Mouse (Mus musculus) cortical plate, adult 2 months (tissue): ENCODE measurements at regions not wholly inside any gene's neighbourhood (a gene's known extent, or its start where the extent isn't known, plus 50 kb on each side); places are given as distances from the start of the nearest gene placed in this dataset.

ENCODE experiments used
- H3K27ac ChIP-seq: fragments of 200-500 bp; 2 replicates; pipeline ENCODE4 v1.5.1; 2012; ENCODE audit warnings: low read length, control low read depth, inconsistent platforms; ENCODE audit not compliant: insufficient read depth
- H3K4me1 ChIP-seq: fragments of 200-500 bp; 2 replicates; pipeline ENCODE4 v1.6.1; 2011; ENCODE audit warnings: low read length; ENCODE audit not compliant: control insufficient read depth, insufficient read depth
- H3K4me3 ChIP-seq: fragments of 200-500 bp; 2 replicates; pipeline ENCODE4 v1.5.1; 2011; ENCODE audit warnings: mild to moderate bottlenecking, low read length, control low read depth; ENCODE audit not compliant: insufficient read depth
- CTCF ChIP-seq: fragments of 200-500 bp; IDR thresholded peaks from 2 replicates; pipeline ENCODE4 v1.5.1; 2011; ENCODE audit warnings: mild to moderate bottlenecking, control low read depth, low read length; ENCODE audit not compliant: insufficient read depth; ENCODE audit errors: extremely low read depth
- POLR2A ChIP-seq: fragments of 200-500 bp; IDR thresholded peaks from 2 replicates; pipeline ENCODE4 v1.6.1; 2011; ENCODE audit warnings: mild to moderate bottlenecking, low read length, control low read depth; ENCODE audit not compliant: insufficient read depth; ENCODE audit errors: extremely low read depth

DNA sequence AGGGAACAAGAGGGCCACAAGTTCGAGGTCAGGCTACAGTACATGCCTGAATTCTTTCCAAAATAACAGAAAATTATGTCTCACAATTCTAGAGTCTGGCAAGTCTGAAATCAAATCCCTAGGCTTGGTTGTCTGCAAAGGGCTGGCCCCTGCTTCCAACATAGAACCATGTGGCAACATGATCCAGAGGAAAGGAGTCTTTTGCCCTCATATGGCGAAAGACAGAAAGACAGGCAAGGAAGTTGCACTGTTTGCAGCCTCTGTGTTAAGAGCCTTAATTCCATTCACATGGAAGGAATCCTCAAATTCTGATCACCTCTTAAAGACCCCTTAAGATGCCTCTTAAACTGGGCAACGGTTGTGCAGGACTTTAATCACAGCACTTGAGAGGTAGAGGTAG lies 123.7 kb upstream of the Actbl2 start:
- H3K4me3 ChIP-seq = no peak overlapping the region
- H3K27ac ChIP-seq = no peak overlapping the region
- H3K4me1 ChIP-seq = no peaks in the 10 kb centered on the region
- TF ChIP-seq POLR2A (no peak), CTCF (peak; percentile 27; the same call in 1 of the 2 replicates)

DNA sequence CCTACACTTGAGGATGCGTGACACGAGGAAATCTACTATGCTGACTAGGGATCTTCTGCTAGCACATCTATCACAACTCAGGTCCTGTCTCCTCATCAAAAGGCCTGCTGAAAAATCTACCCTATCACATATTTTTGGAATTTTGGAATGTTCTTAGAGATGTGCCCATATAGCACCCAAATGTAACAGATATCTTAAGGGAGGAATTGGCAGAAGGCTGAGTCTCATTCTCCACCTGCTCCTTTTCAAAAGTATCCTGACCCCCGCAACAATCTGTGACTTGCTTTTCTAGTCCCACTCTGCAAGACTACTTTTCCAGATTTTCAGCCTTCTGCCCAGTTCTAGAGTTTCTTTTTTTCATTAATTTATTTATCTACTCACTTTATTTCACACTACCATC lies 118.4 kb upstream of the Actbl2 start:
- Histone ChIP-seq H3K4me3 (no peak overlapping the region), H3K27ac (no peak overlapping the region), H3K4me1 (no peaks in the 10 kb centered on the region)
- TF ChIP-seq CTCF (no peak), POLR2A (no peak)

DNA sequence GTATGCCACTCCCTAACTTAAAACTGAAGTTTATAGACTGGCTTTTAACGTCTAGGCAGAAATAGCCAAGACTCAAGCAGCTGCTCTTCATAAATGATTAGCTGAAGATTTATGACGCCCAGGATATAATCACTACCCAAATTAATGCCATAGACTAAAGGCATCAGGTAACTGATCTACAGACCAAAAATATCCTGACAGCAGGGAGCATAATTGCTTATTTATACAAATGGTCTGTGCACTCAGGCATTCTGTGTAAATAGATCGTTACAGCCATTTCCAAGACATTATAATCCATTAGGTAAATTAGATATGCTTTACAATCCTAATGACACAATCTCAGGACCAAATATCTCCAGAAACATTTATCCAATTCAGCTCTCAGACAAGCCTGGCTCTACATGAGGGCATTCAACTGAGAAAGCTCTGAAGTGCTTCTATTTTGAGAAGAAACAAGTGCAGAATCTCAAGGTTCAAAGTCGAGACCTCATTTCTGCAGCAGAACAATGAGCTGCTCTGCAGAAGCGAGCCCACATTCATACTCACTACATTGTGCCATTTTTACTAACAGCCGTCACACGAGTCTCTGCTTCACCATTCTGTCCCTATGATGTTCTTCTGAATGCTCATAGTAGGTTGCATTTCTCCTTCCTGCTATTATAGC lies 111.9 kb upstream of the Actbl2 start:
- Histone ChIP-seq H3K4me3 (no peak overlapping the region), H3K4me1 (no peaks in the 10 kb centered on the region), H3K27ac (no peak overlapping the region)
- TF ChIP-seq CTCF = no peak
- TF ChIP-seq POLR2A = no peak

DNA sequence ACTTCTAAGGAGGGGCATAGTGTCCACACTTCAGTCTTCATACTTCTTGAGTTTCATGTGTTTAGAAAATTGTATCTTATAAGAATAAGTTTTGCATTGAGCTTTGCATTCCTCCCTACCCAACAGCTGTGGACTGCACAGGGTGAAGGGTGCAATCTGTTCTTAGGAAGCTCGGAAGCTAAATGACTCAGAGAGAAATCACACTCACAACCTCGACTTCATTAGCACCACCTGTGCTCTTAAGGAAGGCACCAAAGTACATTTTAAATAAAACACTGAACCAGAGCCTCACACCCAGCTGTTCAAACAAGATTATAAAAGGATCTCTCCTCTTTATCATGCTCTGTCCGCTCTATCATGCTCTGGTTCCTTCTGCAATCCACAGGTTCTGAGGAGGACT lies 110.1 kb upstream of the Actbl2 start:
- Histone ChIP-seq H3K4me1 (no peaks in the 10 kb centered on the region), H3K4me3 (no peak overlapping the region), H3K27ac (no peak overlapping the region)
- TF ChIP-seq POLR2A = no peak
- TF ChIP-seq CTCF = no peak

DNA sequence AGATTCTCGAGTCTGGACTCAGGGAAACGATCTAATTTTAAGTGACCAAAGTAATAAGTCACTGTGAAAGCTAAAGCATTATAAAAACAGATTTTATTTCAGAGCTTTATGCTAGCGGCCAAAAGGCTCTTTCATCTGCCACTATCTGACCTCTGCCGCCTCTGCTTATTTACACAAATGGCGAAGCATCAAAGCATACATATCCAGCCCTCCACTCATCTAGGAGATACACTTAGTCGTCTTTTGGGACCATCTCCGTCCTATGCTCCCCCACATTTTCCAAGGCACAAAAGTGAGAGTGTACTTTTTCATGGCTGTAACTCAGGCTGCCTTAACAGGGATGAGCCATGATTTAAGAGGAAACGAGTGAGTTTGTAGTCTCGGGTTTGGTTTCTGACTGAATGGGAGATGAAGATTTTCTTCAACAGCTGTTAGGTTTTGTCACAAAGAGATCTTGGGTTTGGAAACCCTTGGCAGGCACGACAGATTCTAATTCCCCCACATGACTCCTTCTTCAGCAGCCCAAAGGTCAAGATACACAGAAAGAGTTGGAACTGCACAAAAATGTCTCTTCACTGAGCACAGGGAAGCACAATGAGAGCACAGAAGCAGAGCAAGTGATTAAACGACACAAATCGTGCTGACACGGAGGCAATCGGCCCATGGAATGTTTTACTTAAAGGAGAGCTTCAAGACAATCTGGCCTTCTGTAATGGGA lies 96.7 kb upstream of the Actbl2 start:
- H3K4me3 ChIP-seq = no peak overlapping the region
- peaks cover 1% of the 10 kb centered on the region; the same call in 1 of the 2 replicates for H3K4me1 ChIP-seq
- TF ChIP-seq POLR2A = no peak
- no peak for TF ChIP-seq CTCF
- H3K27ac ChIP-seq = no peak overlapping the region

DNA sequence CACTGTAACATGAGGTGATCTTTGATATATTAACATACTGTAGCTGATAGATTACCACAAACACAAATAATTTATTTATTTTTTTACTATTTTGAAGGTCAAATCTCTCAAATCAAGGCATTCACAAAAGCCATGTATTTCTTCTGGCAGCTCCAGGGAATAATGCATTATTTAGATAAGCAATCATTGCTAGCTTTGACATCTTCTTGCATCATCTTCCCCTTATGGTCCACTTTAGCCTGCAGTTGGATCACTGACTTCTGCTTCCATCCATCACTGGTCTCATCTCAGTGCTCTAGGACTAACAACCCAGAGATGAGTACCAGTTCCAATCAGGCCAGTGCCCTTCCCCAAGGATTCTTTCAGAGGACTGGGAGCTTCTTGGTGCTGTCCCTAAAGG lies 95.3 kb upstream of the Actbl2 start:
- H3K4me1 ChIP-seq = peaks cover 1% of the 10 kb centered on the region; the same call in 1 of the 2 replicates
- no peak overlapping the region for H3K27ac ChIP-seq
- H3K4me3 ChIP-seq = no peak overlapping the region
- no peak for TF ChIP-seq CTCF
- no peak for TF ChIP-seq POLR2A

DNA sequence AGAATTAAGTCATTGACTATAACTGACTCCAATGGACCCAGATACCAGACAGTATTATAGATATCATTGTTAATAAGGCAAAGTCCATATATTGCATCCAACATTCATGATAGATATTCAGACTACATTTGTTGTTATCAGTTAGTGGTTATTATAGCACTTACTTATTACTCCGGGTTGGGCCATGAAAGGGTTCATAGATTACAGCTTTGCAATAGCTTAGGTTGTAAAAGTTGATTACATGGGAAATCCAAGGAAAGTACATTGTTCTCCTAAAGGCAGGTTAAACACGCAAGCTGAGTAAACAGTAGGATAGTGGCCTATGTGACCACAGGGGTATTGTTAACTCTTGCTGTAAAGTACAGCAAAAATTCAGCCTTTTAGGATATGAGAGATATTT lies 89.3 kb upstream of the Actbl2 start:
- Histone ChIP-seq H3K4me3 (no peak overlapping the region), H3K27ac (no peak overlapping the region), H3K4me1 (no peaks in the 10 kb centered on the region)
- TF ChIP-seq CTCF (no peak), POLR2A (no peak)

DNA sequence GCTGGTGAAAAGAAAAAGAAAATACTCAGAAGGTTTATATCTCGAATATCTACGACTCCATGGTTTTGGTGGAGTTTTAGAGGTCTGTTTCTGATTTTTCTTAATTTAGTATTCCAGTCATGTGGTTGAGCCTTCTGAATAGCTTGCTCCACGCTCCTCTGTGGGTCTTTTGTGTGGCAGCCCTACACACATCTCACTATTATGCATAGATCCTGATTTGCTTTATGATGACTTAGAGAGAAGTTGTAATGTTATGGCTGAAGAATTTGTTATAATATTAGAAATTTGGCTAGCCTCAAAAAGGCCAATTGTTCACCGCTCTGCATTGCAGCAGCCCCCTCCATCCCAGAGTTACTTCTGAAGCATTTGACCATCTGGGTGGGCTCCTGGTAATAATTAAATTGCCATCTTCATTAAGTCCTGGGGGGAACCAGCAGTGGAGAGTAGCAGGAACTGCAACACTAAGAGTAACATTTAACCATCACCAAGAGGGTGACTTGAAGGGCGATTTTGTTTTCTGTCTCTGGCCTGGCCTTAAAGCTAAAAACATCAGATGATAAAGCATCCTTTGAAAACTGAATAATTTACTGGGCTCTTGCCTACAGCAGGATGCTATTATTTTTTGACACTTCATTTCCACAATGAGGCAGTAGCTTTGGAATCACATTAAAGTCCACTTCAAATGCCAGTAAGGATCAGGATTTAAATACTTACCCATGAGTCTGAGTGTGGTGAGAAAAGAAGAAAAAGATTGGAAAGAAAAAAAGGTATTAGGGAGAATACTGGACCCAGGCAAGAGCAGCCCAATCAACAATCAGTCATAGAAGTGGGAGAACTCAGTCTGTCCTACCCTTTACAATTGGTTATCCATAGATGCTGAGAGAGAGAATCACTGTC lies 84.3 kb upstream of the Actbl2 start:
- Histone ChIP-seq H3K27ac (no peak overlapping the region), H3K4me1 (no peaks in the 10 kb centered on the region), H3K4me3 (no peak overlapping the region)
- TF ChIP-seq CTCF (no peak), POLR2A (no peak)

DNA sequence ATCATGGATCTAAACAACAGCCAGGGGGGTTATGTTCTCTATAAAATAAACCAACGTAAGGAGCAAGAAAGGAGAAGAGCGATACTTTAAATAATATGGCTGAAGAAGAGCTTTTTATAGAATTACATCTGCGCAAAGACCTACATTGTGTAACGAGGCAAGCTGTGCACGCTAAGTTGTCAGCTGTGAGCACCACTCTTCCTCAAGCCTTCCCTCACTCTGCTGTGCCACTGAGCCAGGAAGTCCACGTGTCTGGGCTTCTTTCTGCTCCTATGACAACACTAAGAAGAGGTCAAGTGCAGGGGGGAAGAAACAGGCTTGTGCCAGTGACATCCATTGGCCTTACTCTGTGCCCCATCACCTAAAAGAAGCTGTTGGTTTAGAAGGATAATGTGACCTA lies 75.6 kb upstream of the Actbl2 start:
- H3K27ac ChIP-seq = peak overlapping the region; percentile 59; the same call in 1 of the 2 replicates
- TF ChIP-seq POLR2A (no peak), CTCF (no peak)
- no peak overlapping the region for H3K4me3 ChIP-seq
- H3K4me1 ChIP-seq = peaks cover 3% of the 10 kb centered on the region
